Mouse (Mus musculus): ENCODE measurements around the gene Usp29.

- TF ChIP-seq GATA1 (IDR thresholded peaks at IDR 0.05; ENCODE audit: low read length) (no peak), TAL1 (IDR thresholded peaks at IDR 0.05; ENCODE audit: low read length) (no peak)
Observed at GRCm38 (mm10) chr7:6860689-6861088, 130.3 kb downstream of the Usp29 start.

Measured in erythroblast, embryonic 14.5 days (primary cell).